Mouse (Mus musculus) megakaryocyte, embryonic 14.5 days (primary cell): ENCODE measurements around the gene Gm5134.

Source experiments
- FLI1 ChIP-seq: IDR thresholded peaks from 2 replicates; pipeline ENCODE4 v1.6.1; 2012; ENCODE audit warnings: low read length, inconsistent platforms, mixed read lengths
- GATA1 ChIP-seq: IDR thresholded peaks from 3 replicates; pipeline ENCODE4 v1.6.1; 2012; ENCODE audit warnings: mixed read lengths, low read length, inconsistent platforms, borderline replicate concordance

GRCm38 (mm10) chr10:75919026-75919425 is 35.3 kb upstream of the Gm5134 start:
- no peak for TF ChIP-seq GATA1
- TF ChIP-seq FLI1 = no peak
